Mouse (Mus musculus) MEL (cell line): ENCODE results near the gene Prokr2.

Experiments
- CTCF ChIP-seq, 3 experiments: IDR thresholded peaks in 2 of 3; conservative IDR thresholded peaks in 1 of 3; 2 replicates each; pipeline ENCODE4 v1.5.1; 2011 to 2012; ENCODE audit warnings: low read length in 3 of 3, low read depth in 2 of 3, mild to moderate bottlenecking in 2 of 3, improper control_type of control experiment in 1 of 3, inconsistent platforms in 1 of 3, mixed read lengths in 1 of 3, moderate library complexity in 1 of 3; ENCODE audit not compliant: control insufficient read depth in 1 of 3, insufficient read depth in 1 of 3, poor library complexity in 1 of 3, severe bottlenecking in 1 of 3
- EP300 ChIP-seq, 2 experiments: IDR thresholded peaks; 2 replicates each; pipeline ENCODE4 v1.6.1; 2011; ENCODE audit warnings: improper control_type of control experiment in 2 of 2, low read length in 2 of 2, low read depth in 1 of 2, mild to moderate bottlenecking in 1 of 2
- MAFK ChIP-seq: IDR thresholded peaks from 2 replicates; pipeline ENCODE4 v1.6.1; 2011; ENCODE audit warnings: low read depth, mild to moderate bottlenecking, low read length, improper control_type of control experiment, borderline replicate concordance
- MAX ChIP-seq: IDR thresholded peaks from 2 replicates; pipeline ENCODE4 v1.6.1; 2011; ENCODE audit warnings: low read length, improper control_type of control experiment
- MEF2A ChIP-seq: IDR thresholded peaks from 2 replicates; pipeline ENCODE4 v1.6.1; 2014; ENCODE audit warnings: low read depth, mild to moderate bottlenecking, inconsistent platforms, low read length, improper control_type of control experiment; ENCODE audit not compliant: poor library complexity, insufficient replicate concordance, severe bottlenecking; ENCODE audit errors: extremely low read depth
- MYB ChIP-seq: IDR thresholded peaks from 2 replicates; pipeline ENCODE4 v1.6.1; 2011; ENCODE audit warnings: mild to moderate bottlenecking, low read depth, low read length, improper control_type of control experiment
- POLR2A ChIP-seq, 2 experiments: IDR thresholded peaks; 2 replicates each; pipeline ENCODE4 v1.6.1; 2011 to 2012; ENCODE audit warnings: low read length in 2 of 2, mild to moderate bottlenecking in 2 of 2, control low read depth in 1 of 2, improper control_type of control experiment in 1 of 2, low read depth in 1 of 2, moderate library complexity in 1 of 2; ENCODE audit not compliant: control insufficient read depth in 1 of 2, insufficient read depth in 1 of 2, poor library complexity in 1 of 2
- POLR2AphosphoS5 ChIP-seq: IDR thresholded peaks from 2 replicates; pipeline ENCODE4 v1.6.1; 2012; ENCODE audit warnings: low read depth, borderline replicate concordance, mild to moderate bottlenecking, inconsistent platforms, low read length, moderate library complexity, mixed read lengths
- RCOR1 ChIP-seq: IDR thresholded peaks from 2 replicates; pipeline ENCODE4 v1.6.1; 2012; ENCODE audit warnings: low read depth, mild to moderate bottlenecking, inconsistent platforms, low read length, improper control_type of control experiment
- ZKSCAN1 ChIP-seq: IDR thresholded peaks from 2 replicates; pipeline ENCODE4 v1.6.1; 2012; ENCODE audit warnings: low read depth, mild to moderate bottlenecking, inconsistent platforms, low read length, improper control_type of control experiment, moderate library complexity

DNA sequence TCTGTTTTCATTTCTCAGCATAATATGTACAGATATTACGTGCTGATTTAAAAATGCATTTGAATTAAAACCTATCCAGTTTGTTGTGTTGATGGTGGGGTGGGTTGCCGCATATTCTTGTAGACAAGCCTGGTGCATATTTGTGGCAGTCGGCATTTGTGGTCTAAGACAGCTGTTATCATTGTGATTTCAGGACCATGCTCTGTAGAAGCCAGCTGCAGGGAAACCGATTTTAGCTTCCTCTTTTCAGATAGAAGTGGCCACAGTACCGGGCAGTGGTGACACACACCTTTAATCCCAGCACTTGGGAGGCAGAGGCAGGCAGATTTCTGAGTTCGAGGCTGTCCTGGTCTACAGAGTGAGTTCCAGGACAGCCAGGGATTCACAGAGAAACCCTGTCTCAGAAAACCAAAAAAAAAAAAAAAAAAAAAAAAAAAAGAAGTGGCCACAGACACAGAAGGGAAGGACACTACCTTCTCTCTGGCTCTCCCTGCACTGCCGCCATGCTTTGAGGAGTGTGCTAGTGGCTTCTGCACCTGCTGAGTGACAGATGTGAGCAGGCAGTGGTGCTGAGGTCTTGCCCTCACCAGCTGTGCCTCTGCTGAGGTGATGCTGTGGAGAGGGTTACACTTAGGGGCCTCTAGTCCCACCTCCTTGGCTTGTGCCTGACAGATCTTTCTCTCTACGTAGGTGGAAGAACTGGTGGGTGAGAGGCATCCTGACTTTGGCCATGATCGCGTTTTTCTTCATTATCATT lies 91.4 kb downstream of the Prokr2 start:
- TF ChIP-seq CTCF (IDR thresholded peaks at IDR 0.05 in 2 of 3, conservative IDR thresholded peaks at IDR 0.05 in 1 of 3; ENCODE audit: control insufficient read depth in 1 of 3, insufficient read depth in 1 of 3, low read depth in 2 of 3, low read length in 3 of 3, poor library complexity in 1 of 3, severe bottlenecking in 1 of 3) (no peak), ZKSCAN1 (no peak), POLR2A (IDR thresholded peaks at IDR 0.05; ENCODE audit: control insufficient read depth in 1 of 2, insufficient read depth in 1 of 2, low read depth in 1 of 2, low read length in 2 of 2, poor library complexity in 1 of 2) (no peak), MAX (no peak), POLR2AphosphoS5 (no peak), MYB (0 out of 2 replicates have a peak, but pooled peaks have one; percentile 29), EP300 (IDR thresholded peaks at IDR 0.05; ENCODE audit: low read depth in 1 of 2, low read length in 2 of 2) (peak; percentile 86 to 91), MEF2A (no peak), RCOR1 (peak; percentile 89), MAFK (no peak)
